Mouse (Mus musculus): ENCODE data around the gene Gm15737. TPM values are rescaled to one million over a fixed set of nuclear protein-coding genes. Genes with fewer than 3 reads are reported as not detected.

Gm15737 gene
- polyA plus RNA-seq, 1 experiment from 2014 or later: not detected

- ATAC-seq (ENCODE audit: low FRiP score): no peak
- Histone ChIP-seq H3K9me3 (replicated peaks) (no peaks in the 10 kb centered on the region), H3K36me3 (no peaks in the 10 kb centered on the region), H3K27ac (no peak overlapping the region), H3K9ac (no peak overlapping the region), H3K4me3 (no peak overlapping the region), H3K4me2 (replicated peaks) (no peak overlapping the region), H3K4me1 (no peaks in the 10 kb centered on the region), H3K27me3 (no peaks in the 10 kb centered on the region)
- WGBS: 55% methylated on average over 4 of the region's 4 CpGs
These were observed 52.7 kb downstream of the Gm15737 start for GRCm38 (mm10) chr6:92921843-92922242.

GRCm38 (mm10) chr6:92924536-92924935 is 55.4 kb downstream of the Gm15737 start:
- Histone ChIP-seq H3K4me2 (replicated peaks) (no peak overlapping the region), H3K36me3 (no peaks in the 10 kb centered on the region), H3K4me1 (no peaks in the 10 kb centered on the region), H3K4me3 (no peak overlapping the region), H3K9me3 (replicated peaks) (no peaks in the 10 kb centered on the region), H3K27me3 (no peaks in the 10 kb centered on the region), H3K27ac (no peak overlapping the region), H3K9ac (no peak overlapping the region)
- ATAC-seq (ENCODE audit: low FRiP score): no peak
- 72% methylated on average over 8 of the region's 8 CpGs for WGBS

- 88% methylated on average over 5 of the region's 5 CpGs for WGBS
- no peaks in the 10 kb centered on the region for H3K36me3 ChIP-seq
These were observed 59.1 kb downstream of the Gm15737 start for GRCm38 (mm10) chr6:92928261-92928660.

More at GRCm38 (mm10) chr6:92928261-92928660, 59.1 kb downstream of the Gm15737 start:
- no peak overlapping the region for H3K9ac ChIP-seq
- no peak overlapping the region for H3K27ac ChIP-seq
- H3K9me3 ChIP-seq (replicated peaks): no peaks in the 10 kb centered on the region
- H3K4me3 ChIP-seq: no peak overlapping the region
- H3K4me2 ChIP-seq (replicated peaks): no peak overlapping the region
- no peak for ATAC-seq (ENCODE audit: low FRiP score)
- no peaks in the 10 kb centered on the region for H3K4me1 ChIP-seq
- H3K27me3 ChIP-seq: no peaks in the 10 kb centered on the region

Other genes starting within 250 kb of the Gm15737 start
- gene Prickle2, start 163.2 kb upstream of the Gm15737 start, polyA plus RNA-seq (2016; fragmentation: Nextera tagmentation; extraction: Ambion mirVana): 13.9 and 16.6 TPM in 2 replicates
- gene A730049H05Rik, start 52.9 kb upstream of the Gm15737 start, polyA plus RNA-seq (2016; fragmentation: Nextera tagmentation; extraction: Ambion mirVana): 0.18 and 0.40 TPM in 2 replicates
- 4.5 and 4.8 TPM in 2 replicates for gene Adamts9, start 74.1 kb downstream of the Gm15737 start, polyA plus RNA-seq (2016; fragmentation: Nextera tagmentation; extraction: Ambion mirVana)